Mouse (Mus musculus) CH12.LX (cell line): ENCODE measurements at regions not wholly inside any gene's neighbourhood (a gene's known extent, or its start where the extent isn't known, plus 50 kb on each side); places are given as distances from the start of the nearest gene placed in this dataset.

Source experiments
- DNase-seq: peaks from one replicate; pipeline ENCODE4 v3.0.0-alpha.2; 2013; ENCODE audit errors: extremely low read depth
- H3K27ac ChIP-seq: 2 replicates; pipeline ENCODE4 v1.5.1; 2012; ENCODE audit warnings: low read depth, mild to moderate bottlenecking, control low read depth, moderate library complexity; ENCODE audit not compliant: insufficient read depth
- H3K27me3 ChIP-seq: replicated peaks from 2 replicates; pipeline ENCODE3; 2012; ENCODE audit warnings: inconsistent platforms
- H3K36me3 ChIP-seq, 2 experiments: replicated peaks in 1 of 2; 2 replicates each; pipeline versions ENCODE3 to v1.6.1; 2012; ENCODE audit warnings: inconsistent platforms in 1 of 2, low read length in 1 of 2, mild to moderate bottlenecking in 1 of 2, mixed read lengths in 1 of 2, moderate library complexity in 1 of 2; ENCODE audit not compliant: control insufficient read depth in 1 of 2, insufficient read depth in 1 of 2
- H3K4me1 ChIP-seq, 2 experiments: 2 replicates each; pipeline ENCODE4 v1.6.1; 2012; ENCODE audit warnings: inconsistent platforms in 1 of 2, moderate library complexity in 1 of 2; ENCODE audit not compliant: insufficient read depth in 2 of 2, control insufficient read depth in 1 of 2
- H3K4me2 ChIP-seq: 2 replicates; pipeline ENCODE4 v1.6.1; 2012; ENCODE audit warnings: low read depth, mild to moderate bottlenecking, control low read depth; ENCODE audit not compliant: poor library complexity, insufficient read depth, severe bottlenecking
- H3K4me3 ChIP-seq, 3 experiments: fragments of 150-350 bp in 1 of 3; sonication (generic) in 1 of 3; replicated peaks in 1 of 3; 2 replicates each; pipeline versions ENCODE3 to v1.5.1; 2011 to 2012; ENCODE audit warnings: low read depth in 2 of 3, low read length in 2 of 3, mild to moderate bottlenecking in 2 of 3, moderate library complexity in 2 of 3, control low read depth in 1 of 3, improper control_type of control experiment in 1 of 3, inconsistent platforms in 1 of 3, mixed read lengths in 1 of 3; ENCODE audit not compliant: poor library complexity in 1 of 3
- H3K79me2 ChIP-seq: replicated peaks from 2 replicates; pipeline ENCODE4 v1.6.1; 2012; ENCODE audit warnings: mild to moderate bottlenecking, moderate library complexity; ENCODE audit not compliant: control insufficient read depth, poor library complexity, insufficient read depth, severe bottlenecking; ENCODE audit errors: extremely low read depth
- H3K9ac ChIP-seq: 2 replicates; pipeline ENCODE4 v1.6.1; 2012; ENCODE audit warnings: low read depth, mild to moderate bottlenecking, control low read depth, moderate library complexity; ENCODE audit not compliant: insufficient read depth
- H3K9me3 ChIP-seq: replicated peaks from 2 replicates; pipeline ENCODE3; 2012; ENCODE audit warnings: low read length, inconsistent platforms, mixed read lengths
- BHLHE40 ChIP-seq: IDR thresholded peaks from 2 replicates; pipeline ENCODE4 v1.6.1; 2011; ENCODE audit warnings: mild to moderate bottlenecking, low read depth, low read length, improper control_type of control experiment
- CHD2 ChIP-seq: IDR thresholded peaks from 2 replicates; pipeline ENCODE4 v1.6.1; 2011; ENCODE audit warnings: low read length, improper control_type of control experiment
- ELF1 ChIP-seq: IDR thresholded peaks from 2 replicates; pipeline ENCODE4 v1.6.1; 2014; ENCODE audit warnings: low read depth, mild to moderate bottlenecking, inconsistent platforms, low read length, improper control_type of control experiment
- EP300 ChIP-seq: IDR thresholded peaks from 2 replicates; pipeline ENCODE4 v1.6.1; 2011; ENCODE audit warnings: low read length, improper control_type of control experiment
- ETS1 ChIP-seq: conservative IDR thresholded peaks from 2 replicates; pipeline ENCODE4 v1.6.1; 2012; ENCODE audit warnings: low read depth, mild to moderate bottlenecking, inconsistent platforms, low read length, improper control_type of control experiment, moderate library complexity
- GABPA ChIP-seq: IDR thresholded peaks from 2 replicates; pipeline ENCODE4 v1.6.1; 2012; ENCODE audit warnings: low read depth, low read length, improper control_type of control experiment, inconsistent platforms; ENCODE audit not compliant: insufficient replicate concordance
- IRF4 ChIP-seq: IDR thresholded peaks from 2 replicates; pipeline ENCODE4 v1.6.1; 2014; ENCODE audit warnings: low read depth, mild to moderate bottlenecking, inconsistent platforms, low read length, improper control_type of control experiment
- JUND ChIP-seq: conservative IDR thresholded peaks from 2 replicates; pipeline ENCODE4 v1.6.1; 2011; ENCODE audit warnings: low read depth, low read length, improper control_type of control experiment
- MAFK ChIP-seq: IDR thresholded peaks from 2 replicates; pipeline ENCODE4 v1.6.1; 2011; ENCODE audit warnings: low read length, improper control_type of control experiment; ENCODE audit not compliant: insufficient replicate concordance
- MAX ChIP-seq: IDR thresholded peaks from 2 replicates; pipeline ENCODE4 v1.6.1; 2011; ENCODE audit warnings: low read length, improper control_type of control experiment
- MAZ ChIP-seq: IDR thresholded peaks from 2 replicates; pipeline ENCODE4 v1.6.1; 2012; ENCODE audit warnings: low read depth, mild to moderate bottlenecking, inconsistent platforms, low read length, improper control_type of control experiment, moderate library complexity
- MEF2A ChIP-seq: IDR thresholded peaks from 2 replicates; pipeline ENCODE4 v1.6.1; 2014; ENCODE audit warnings: low read depth, mild to moderate bottlenecking, inconsistent platforms, low read length, improper control_type of control experiment, borderline replicate concordance
- MXI1 ChIP-seq: IDR thresholded peaks from 2 replicates; pipeline ENCODE4 v1.6.1; 2011; ENCODE audit warnings: mild to moderate bottlenecking, low read depth, low read length, improper control_type of control experiment
- MYC ChIP-seq: IDR thresholded peaks from 2 replicates; pipeline ENCODE4 v1.6.1; 2011; ENCODE audit warnings: low read depth, mild to moderate bottlenecking, improper control_type of control experiment, low read length
- NRF1 ChIP-seq: IDR thresholded peaks from 2 replicates; pipeline ENCODE4 v1.6.1; 2014; ENCODE audit warnings: low read depth, mild to moderate bottlenecking, inconsistent platforms, low read length, improper control_type of control experiment, moderate library complexity
- PAX5 ChIP-seq: IDR thresholded peaks from 2 replicates; pipeline ENCODE4 v1.6.1; 2012; ENCODE audit warnings: low read length, inconsistent platforms, mixed read lengths
- POLR2AphosphoS2 ChIP-seq: IDR thresholded peaks from 2 replicates; pipeline ENCODE4 v1.6.1; 2011; ENCODE audit warnings: low read depth, low read length, improper control_type of control experiment
- RAD21 ChIP-seq: IDR thresholded peaks from 2 replicates; pipeline ENCODE4 v1.6.1; 2011; ENCODE audit warnings: low read depth, mild to moderate bottlenecking, low read length, improper control_type of control experiment, moderate library complexity
- RCOR1 ChIP-seq: conservative IDR thresholded peaks from 2 replicates; pipeline ENCODE4 v1.6.1; 2012; ENCODE audit warnings: low read depth, mild to moderate bottlenecking, inconsistent platforms, low read length, improper control_type of control experiment
- SMC3 ChIP-seq: IDR thresholded peaks from 2 replicates; pipeline ENCODE4 v1.6.1; 2011; ENCODE audit warnings: low read depth, low read length, improper control_type of control experiment
- TBP ChIP-seq: conservative IDR thresholded peaks from 2 replicates; pipeline ENCODE4 v1.6.1; 2011; ENCODE audit warnings: low read depth, low read length, improper control_type of control experiment
- TCF12 ChIP-seq: IDR thresholded peaks from 2 replicates; pipeline ENCODE4 v1.6.1; 2014; ENCODE audit warnings: low read depth, mild to moderate bottlenecking, inconsistent platforms, low read length, improper control_type of control experiment
- UBTF ChIP-seq: IDR thresholded peaks from 2 replicates; pipeline ENCODE4 v1.6.1; 2012; ENCODE audit warnings: low read depth, mild to moderate bottlenecking, inconsistent platforms, low read length, improper control_type of control experiment, moderate library complexity
- USF2 ChIP-seq: conservative IDR thresholded peaks from 2 replicates; pipeline ENCODE4 v1.6.1; 2011; ENCODE audit warnings: low read depth, low read length, improper control_type of control experiment
- ZMIZ1 ChIP-seq: IDR thresholded peaks from 2 replicates; pipeline ENCODE4 v1.6.1; 2012; ENCODE audit warnings: low read depth, mild to moderate bottlenecking, inconsistent platforms, low read length, improper control_type of control experiment
- ZNF384 ChIP-seq: IDR thresholded peaks from 2 replicates; pipeline ENCODE4 v1.6.1; 2012; ENCODE audit warnings: low read depth, low read length, improper control_type of control experiment, inconsistent platforms
- dilution Hi-C: fragments of 300-500 bp; cut with MboI; formaldehyde crosslinking; loops from 2 replicates; pipeline ENCODE4 v1.14.3; 2020; ENCODE audit warnings: low sequenced_read_pairs; ENCODE audit not compliant: extremely low pct_unique_long_range_greater_than_20kb, extremely low pct_ligation_motif_present
- in situ Hi-C: fragments of 300-500 bp; cut with MboI; formaldehyde crosslinking; loops from 3 replicates; pipeline ENCODE4 v1.14.3; 2019; ENCODE audit warnings: low sequenced_read_pairs, low pct_ligation_motif_present, low pct_unique_long_range_greater_than_20kb, mixed read lengths

GRCm38 (mm10) chr6:18680712-18681111 lies 166.1 kb upstream of the Cttnbp2 start:
- Histone ChIP-seq H3K27ac (no peak overlapping the region), H3K36me3 (no peaks in the 10 kb centered on the region), H3K9ac (no peak overlapping the region), H3K4me2 (no peak overlapping the region), H3K79me2 (no peaks in the 10 kb centered on the region), H3K27me3 (no peaks in the 10 kb centered on the region), H3K4me3 (no peak overlapping the region), H3K4me1 (no peaks in the 10 kb centered on the region), H3K9me3 (no peaks in the 10 kb centered on the region)
- in situ Hi-C loops (no loop called here), dilution Hi-C loops (no loop called here)
- TF ChIP-seq MEF2A = no peak
- TF ChIP-seq NRF1 = no peak
- no peak for TF ChIP-seq MAX
- no peak for TF ChIP-seq SMC3
- TF ChIP-seq UBTF = no peak
- no peak for TF ChIP-seq ELF1
- TF ChIP-seq TCF12 = no peak
- no peak for TF ChIP-seq ZNF384
- no peak for TF ChIP-seq BHLHE40
- no peak for TF ChIP-seq PAX5
- TF ChIP-seq MXI1 = no peak
- no peak for TF ChIP-seq MAFK
- TF ChIP-seq MYC = no peak
- TF ChIP-seq POLR2AphosphoS2 = no peak
- TF ChIP-seq ZMIZ1 = no peak
- no peak for TF ChIP-seq JUND
- TF ChIP-seq MAZ = no peak
- no peak for TF ChIP-seq RCOR1
- DNase-seq = no peak

GRCm38 (mm10) chr6:18682043-18682442 lies 166.3 kb upstream of the Lsm8 start:
- TF ChIP-seq TBP = no peak
- TF ChIP-seq CHD2 = no peak
- no peak for TF ChIP-seq ETS1
- TF ChIP-seq EP300 = no peak
- TF ChIP-seq USF2 = no peak
- TF ChIP-seq MAFK = no peak
- TF ChIP-seq GABPA = no peak
- TF ChIP-seq RAD21 = no peak
- no peak for TF ChIP-seq SMC3
- no peak for TF ChIP-seq IRF4
- no peaks in the 10 kb centered on the region for H3K36me3 ChIP-seq
- no peaks in the 10 kb centered on the region for H3K9me3 ChIP-seq
- H3K4me2 ChIP-seq = no peak overlapping the region
- H3K27ac ChIP-seq = no peak overlapping the region
- DNase-seq = no peak
- H3K4me3 ChIP-seq = no peak overlapping the region
- H3K4me1 ChIP-seq = no peaks in the 10 kb centered on the region
- no peak overlapping the region for H3K9ac ChIP-seq
- H3K79me2 ChIP-seq = no peaks in the 10 kb centered on the region
- H3K27me3 ChIP-seq = no peaks in the 10 kb centered on the region
- dilution Hi-C loops (no loop called here), in situ Hi-C loops (no loop called here)
